Mouse (Mus musculus): ENCODE data around the gene Coq7. TPM values are rescaled to one million over a fixed set of nuclear protein-coding genes. Genes with fewer than 3 reads are reported as not detected.

The Coq7 gene
- 79.1 and 85.4 TPM in 2 replicates for polyA plus RNA-seq (2015; fragmentation: Nextera tagmentation; extraction: Ambion mirVana)

DNA sequence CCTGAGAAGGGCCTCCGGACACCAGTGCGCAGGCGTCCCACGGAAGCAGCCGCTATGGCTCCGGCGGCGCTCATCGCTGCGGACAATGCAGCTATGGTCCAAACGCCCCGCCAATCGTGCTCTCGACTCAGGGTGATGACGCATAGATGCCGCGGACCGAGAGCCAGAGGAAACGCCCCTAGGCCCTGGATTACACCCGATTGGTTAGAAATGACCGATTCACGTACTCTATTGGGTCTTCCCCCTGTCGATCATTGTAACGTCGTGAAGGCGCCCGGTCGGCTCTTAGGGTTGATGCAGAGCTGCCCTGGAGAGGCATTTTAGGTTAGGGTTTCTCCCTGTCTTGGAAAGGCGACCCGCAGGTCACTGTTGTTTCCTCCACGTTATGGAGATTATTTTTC lies at the start of gene Coq7:
TSS of gene Coq7 (minus strand) at position 179 of the 401 bp plus-strand sequence.
- ATAC-seq (replicated peaks), result peak; percentile 100
- peaks cover 12% of the 10 kb centered on the region; the same call in 1 of the 2 replicates for H3K36me3 ChIP-seq
- H3K9ac ChIP-seq (replicated peaks), result peak within 1 kb of the TSS; percentile 71
- 0% methylated on average over 31 of the region's 31 CpGs for WGBS
- peaks cover 10% of the 10 kb centered on the region; the same call in 1 of the 2 replicates for H3K4me1 ChIP-seq
- H3K4me2 ChIP-seq (replicated peaks), result peak within 1 kb of the TSS; percentile 66
- H3K4me3 ChIP-seq, result peak within 1 kb of the TSS; percentile 69
- no peaks in the 10 kb centered on the region for H3K9me3 ChIP-seq
- no peaks in the 10 kb centered on the region for H3K27me3 ChIP-seq
- H3K27ac ChIP-seq (replicated peaks), result peak within 1 kb of the TSS; percentile 96

DNA sequence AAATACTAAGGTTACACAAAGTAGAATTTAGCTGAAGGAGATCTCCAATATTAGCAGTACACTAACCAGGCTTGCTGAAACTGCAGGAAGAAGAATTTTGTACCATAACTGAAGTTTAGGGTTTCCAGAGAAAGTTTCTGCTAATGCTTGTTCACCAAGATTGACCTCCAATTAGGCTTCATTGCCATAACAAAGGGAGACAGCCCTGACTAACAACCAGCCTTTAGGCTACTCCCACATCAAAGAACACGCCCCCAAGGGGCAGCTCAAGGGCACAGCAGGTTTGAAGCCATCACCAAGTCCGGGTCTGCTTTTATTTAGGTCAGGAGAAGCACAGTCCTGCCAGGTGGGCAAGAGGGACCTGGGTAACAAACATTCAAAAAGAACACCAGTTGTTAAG lies 46.8 kb upstream of the Coq7 start:
- WGBS, result 78% methylated on average over 2 of the region's 2 CpGs
- H3K9me3 ChIP-seq, result no peaks in the 10 kb centered on the region; the same call in 1 of the 2 replicates
- ATAC-seq (replicated peaks), result no peak
- H3K4me1 ChIP-seq, result peaks cover 19% of the 10 kb centered on the region
- H3K36me3 ChIP-seq, result peaks cover 10% of the 10 kb centered on the region; the same call in 1 of the 2 replicates
- H3K27me3 ChIP-seq, result no peaks in the 10 kb centered on the region
- no peak overlapping the region for H3K9ac ChIP-seq (replicated peaks)
- H3K4me3 ChIP-seq, result no peak overlapping the region
- H3K27ac ChIP-seq (replicated peaks), result no peak overlapping the region
- no peak overlapping the region for H3K4me2 ChIP-seq (replicated peaks)

DNA sequence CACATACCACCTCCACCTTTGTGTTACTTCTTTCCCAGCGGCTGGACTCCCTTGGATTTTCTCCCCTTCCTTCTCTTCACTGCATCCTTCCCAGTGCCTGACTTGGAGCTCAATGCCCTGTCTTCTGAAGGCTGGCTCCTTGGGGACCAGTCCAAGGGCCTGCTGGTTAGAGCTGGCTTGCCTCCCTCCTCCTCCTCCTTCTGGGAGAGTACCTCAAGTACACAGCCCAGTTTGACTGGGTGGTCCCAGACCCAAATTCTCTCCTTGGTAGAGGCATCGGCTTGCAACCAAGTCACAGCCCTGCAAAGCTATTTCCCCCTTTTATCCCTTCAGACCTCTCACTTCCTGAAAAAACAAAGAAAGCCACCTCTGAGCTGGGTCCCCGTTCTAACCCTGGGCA lies 45.1 kb upstream of the Coq7 start:
- no peak for ATAC-seq (replicated peaks)
- peaks cover 10% of the 10 kb centered on the region; the same call in 1 of the 2 replicates for H3K36me3 ChIP-seq
- 75% methylated on average over 3 of the region's 3 CpGs for WGBS

DNA sequence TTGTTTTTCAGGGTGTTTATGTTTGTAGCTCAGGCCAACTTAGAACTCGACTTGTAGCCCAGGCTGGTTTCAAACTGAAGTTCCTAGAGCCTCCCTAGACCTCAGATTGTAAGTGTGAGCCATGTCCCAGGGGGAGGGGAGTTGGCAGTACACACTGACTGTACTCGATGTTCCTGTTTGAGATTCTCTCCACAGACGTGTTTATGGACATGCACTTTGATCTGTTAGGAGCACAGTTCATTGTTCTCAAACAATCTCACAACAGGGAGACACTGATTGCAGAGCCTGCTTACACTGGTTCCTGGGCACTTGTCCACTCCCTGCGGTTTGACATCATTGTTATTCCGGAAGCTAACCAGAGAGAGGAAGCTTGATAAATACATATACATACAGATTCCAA lies 38.9 kb upstream of the Coq7 start:
- H3K4me1 ChIP-seq, result peaks cover 9% of the 10 kb centered on the region; the same call in 1 of the 2 replicates
- H3K4me2 ChIP-seq (replicated peaks), result no peak overlapping the region
- H3K27ac ChIP-seq (replicated peaks), result no peak overlapping the region
- H3K9ac ChIP-seq (replicated peaks), result no peak overlapping the region
- H3K9me3 ChIP-seq, result no peaks in the 10 kb centered on the region
- no peaks in the 10 kb centered on the region for H3K36me3 ChIP-seq
- no peak overlapping the region for H3K4me3 ChIP-seq
- WGBS, result 61% methylated on average over 5 of the region's 5 CpGs
- no peaks in the 10 kb centered on the region for H3K27me3 ChIP-seq
- no peak for ATAC-seq (replicated peaks)

More for the DNA sequence above, 45.1 kb upstream of the Coq7 start:
- Histone ChIP-seq H3K9me3 (no peaks in the 10 kb centered on the region; the same call in 1 of the 2 replicates), H3K27me3 (no peaks in the 10 kb centered on the region), H3K9ac (replicated peaks) (no peak overlapping the region), H3K4me1 (peaks cover 10% of the 10 kb centered on the region), H3K27ac (replicated peaks) (no peak overlapping the region), H3K4me2 (replicated peaks) (no peak overlapping the region), H3K4me3 (no peak overlapping the region)

DNA sequence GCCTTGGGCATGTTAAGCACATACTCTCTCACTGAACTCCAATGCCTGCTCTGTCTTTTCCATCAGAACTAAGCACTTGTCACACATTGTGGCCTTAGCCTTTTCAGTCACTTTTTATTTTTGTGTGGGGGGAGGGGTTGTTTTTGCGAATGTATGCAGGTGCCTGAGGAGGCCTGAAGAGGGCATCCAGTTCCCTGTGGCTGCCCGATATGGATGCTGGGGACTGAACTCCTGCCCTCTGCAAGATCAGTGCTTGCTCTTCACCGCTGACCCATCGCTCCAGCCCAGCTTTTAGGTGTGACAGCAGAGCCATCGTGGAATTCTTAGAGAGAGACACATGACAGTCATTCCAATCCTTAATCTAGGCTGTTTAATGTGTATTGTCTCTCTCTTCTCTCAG lies 38.2 kb upstream of the Coq7 start:
- H3K9ac ChIP-seq (replicated peaks), result no peak overlapping the region
- H3K9me3 ChIP-seq, result no peaks in the 10 kb centered on the region
- no peak for ATAC-seq (replicated peaks)
- no peaks in the 10 kb centered on the region for H3K27me3 ChIP-seq
- H3K4me2 ChIP-seq (replicated peaks), result no peak overlapping the region
- peaks cover 9% of the 10 kb centered on the region; the same call in 1 of the 2 replicates for H3K4me1 ChIP-seq
- H3K36me3 ChIP-seq, result no peaks in the 10 kb centered on the region
- no peak overlapping the region for H3K4me3 ChIP-seq
- 49% methylated on average over 5 of the region's 5 CpGs for WGBS
- H3K27ac ChIP-seq (replicated peaks), result no peak overlapping the region

DNA sequence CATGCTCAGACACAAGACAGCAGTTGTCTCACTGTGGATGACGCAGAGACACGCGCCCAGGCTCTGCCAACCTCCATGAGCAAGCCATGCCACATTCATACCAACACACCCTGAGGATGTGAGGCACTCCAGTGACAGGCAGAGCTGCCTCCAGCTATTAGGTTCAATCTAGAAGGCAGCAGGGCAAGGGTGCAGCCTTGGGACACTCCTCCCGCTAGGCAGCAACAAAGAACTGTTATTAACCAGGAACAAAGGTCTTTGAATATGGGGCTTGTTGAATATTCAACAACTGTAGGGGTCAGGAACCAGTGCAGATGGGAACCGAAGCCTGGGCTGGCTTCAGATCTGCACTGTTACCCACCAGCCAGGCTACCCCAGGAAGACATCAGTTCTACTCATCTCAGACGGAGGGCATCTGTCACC lies 36.0 kb upstream of the Coq7 start:
- Histone ChIP-seq H3K4me3 (no peak overlapping the region), H3K27me3 (no peaks in the 10 kb centered on the region), H3K9ac (replicated peaks) (no peak overlapping the region), H3K36me3 (peaks cover 1% of the 10 kb centered on the region; the same call in 1 of the 2 replicates), H3K4me2 (replicated peaks) (no peak overlapping the region), H3K9me3 (no peaks in the 10 kb centered on the region), H3K27ac (replicated peaks) (peak overlapping the region; percentile 45), H3K4me1 (peaks cover 9% of the 10 kb centered on the region; the same call in 1 of the 2 replicates)
- 47% methylated on average over 6 of the region's 6 CpGs for WGBS
- peak; percentile 77 for ATAC-seq (replicated peaks)

DNA sequence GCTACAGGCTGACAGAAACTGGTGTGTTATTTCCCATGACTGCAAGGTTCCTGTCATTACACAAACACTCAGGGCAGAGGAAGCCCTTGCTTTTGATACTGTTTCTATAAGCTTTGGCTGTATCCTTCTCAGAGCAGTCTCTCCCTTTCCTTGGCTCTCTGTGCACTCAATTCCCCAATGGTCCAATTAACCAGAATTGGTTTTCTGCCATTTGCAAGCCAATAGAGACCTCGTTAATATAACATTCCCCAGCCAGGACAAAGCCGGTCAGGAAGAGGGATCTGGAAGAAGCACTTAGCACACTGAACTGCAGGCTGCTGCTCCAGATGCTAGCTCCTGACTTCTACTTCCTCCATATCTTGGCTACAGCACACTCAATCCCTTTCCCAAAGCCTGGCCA lies 21.1 kb upstream of the Coq7 start:
- Histone ChIP-seq H3K27ac (replicated peaks) (no peak overlapping the region), H3K4me1 (no peaks in the 10 kb centered on the region), H3K4me2 (replicated peaks) (no peak overlapping the region), H3K9me3 (no peaks in the 10 kb centered on the region), H3K36me3 (peaks cover 63% of the 10 kb centered on the region), H3K4me3 (no peak overlapping the region), H3K27me3 (no peaks in the 10 kb centered on the region), H3K9ac (replicated peaks) (no peak overlapping the region)
- 42% methylated on average over 2 of the region's 2 CpGs for WGBS
- ATAC-seq (replicated peaks), result no peak

DNA sequence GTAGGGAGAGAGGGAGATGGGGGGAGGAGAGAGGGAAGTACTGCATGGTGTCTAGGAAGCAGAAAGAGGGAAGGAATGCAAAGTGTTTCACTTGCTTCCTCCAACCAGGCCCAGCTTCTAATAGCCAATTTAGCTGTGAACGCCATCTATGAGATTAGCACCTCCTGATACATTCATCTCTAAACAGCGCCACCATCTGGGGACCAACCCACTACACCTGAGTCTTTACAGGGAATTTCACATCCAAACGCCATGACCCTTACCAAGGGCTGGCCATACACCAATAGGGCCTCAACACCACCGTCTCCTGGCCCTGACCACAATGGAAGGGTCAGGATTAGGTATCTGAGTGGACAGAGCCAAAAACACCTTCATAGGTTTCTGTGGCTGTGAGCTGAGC lies 20.7 kb upstream of the Coq7 start:
- Histone ChIP-seq H3K4me1 (no peaks in the 10 kb centered on the region), H3K4me3 (no peak overlapping the region), H3K27me3 (no peaks in the 10 kb centered on the region), H3K36me3 (peaks cover 64% of the 10 kb centered on the region), H3K9ac (replicated peaks) (no peak overlapping the region), H3K9me3 (no peaks in the 10 kb centered on the region), H3K27ac (replicated peaks) (no peak overlapping the region), H3K4me2 (replicated peaks) (no peak overlapping the region)
- no peak for ATAC-seq (replicated peaks)
- 62% methylated on average over 4 of the region's 4 CpGs for WGBS

DNA sequence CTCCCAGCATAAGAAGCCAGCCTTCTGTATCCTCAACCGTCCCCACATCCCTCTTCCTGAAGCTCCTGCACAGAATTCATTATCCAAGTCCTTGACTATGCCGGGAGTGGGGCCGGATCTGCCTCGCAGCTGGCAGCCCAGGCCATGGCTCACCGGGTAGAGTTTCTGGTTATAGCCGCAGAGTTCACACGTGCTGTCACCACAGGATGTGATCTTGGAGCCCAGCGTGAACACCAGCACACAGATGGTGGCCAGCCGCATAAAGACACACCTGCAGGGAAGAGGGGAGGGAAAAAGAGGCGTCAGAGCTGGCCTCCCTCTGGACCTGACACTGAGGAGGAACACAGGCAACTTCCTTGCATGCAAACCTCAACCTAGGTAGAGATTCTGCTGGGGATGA lies 14.3 kb upstream of the Coq7 start:
- no peak overlapping the region for H3K27ac ChIP-seq (replicated peaks)
- no peak for ATAC-seq (replicated peaks)
- no peak overlapping the region for H3K4me3 ChIP-seq
- no peaks in the 10 kb centered on the region for H3K27me3 ChIP-seq
- H3K9me3 ChIP-seq, result no peaks in the 10 kb centered on the region
- no peak overlapping the region for H3K9ac ChIP-seq (replicated peaks)
- 85% methylated on average over 10 of the region's 10 CpGs for WGBS
- H3K36me3 ChIP-seq, result peaks cover 60% of the 10 kb centered on the region
- no peaks in the 10 kb centered on the region for H3K4me1 ChIP-seq
- H3K4me2 ChIP-seq (replicated peaks), result no peak overlapping the region

DNA sequence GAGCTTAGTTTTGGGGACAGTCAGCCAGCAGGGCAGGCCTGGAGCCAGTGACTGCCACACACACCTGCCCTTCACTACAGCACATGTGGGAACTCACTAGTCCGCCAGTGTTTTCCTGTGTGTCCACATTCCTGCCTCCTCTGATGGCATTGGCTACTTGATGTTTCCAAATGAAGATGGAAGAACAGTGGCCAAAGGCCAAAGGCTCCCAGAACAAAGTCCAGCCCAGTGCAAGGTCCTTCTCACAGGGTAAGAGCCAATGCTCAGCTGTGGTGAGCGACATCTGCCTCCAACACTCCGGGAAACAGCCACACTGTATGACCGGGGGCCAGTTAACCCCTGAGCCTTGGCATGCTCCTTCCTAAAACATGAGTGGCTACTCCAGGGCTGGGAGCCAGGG lies 11.0 kb upstream of the Coq7 start:
- 94% methylated on average over 4 of the region's 4 CpGs for WGBS
- H3K36me3 ChIP-seq, result peaks cover 38% of the 10 kb centered on the region

DNA sequence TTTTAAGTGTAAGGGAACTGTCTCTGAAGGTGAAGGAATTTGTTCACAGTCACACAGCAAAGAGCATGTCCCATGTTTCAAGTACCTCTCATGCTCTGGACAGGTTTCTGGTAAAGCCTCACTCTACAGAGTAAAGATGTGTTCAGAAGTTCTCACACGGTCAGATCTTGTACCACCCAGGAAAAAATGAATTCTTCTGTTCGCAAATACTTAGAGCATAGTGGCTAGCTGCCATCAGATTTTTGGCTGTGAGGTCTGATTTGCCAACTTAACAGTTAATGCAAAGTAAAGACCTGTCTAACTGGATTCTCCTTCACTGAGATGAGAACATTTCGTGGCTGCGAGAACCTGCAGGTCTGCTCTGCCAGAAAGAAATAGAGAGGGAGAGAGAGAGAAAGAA lies 1.9 kb upstream of the Coq7 start:
- Histone ChIP-seq H3K9ac (replicated peaks) (no peak overlapping the region), H3K4me2 (replicated peaks) (no peak overlapping the region), H3K27ac (replicated peaks) (no peak overlapping the region), H3K9me3 (no peaks in the 10 kb centered on the region), H3K27me3 (no peaks in the 10 kb centered on the region), H3K4me3 (no peak overlapping the region), H3K4me1 (peaks cover 10% of the 10 kb centered on the region; the same call in 1 of the 2 replicates), H3K36me3 (peaks cover 21% of the 10 kb centered on the region)
- ATAC-seq (replicated peaks), result no peak
- 88% methylated on average over 4 of the region's 4 CpGs for WGBS

More for the DNA sequence above, 11.0 kb upstream of the Coq7 start:
- Histone ChIP-seq H3K4me3 (no peak overlapping the region), H3K4me1 (no peaks in the 10 kb centered on the region), H3K9me3 (no peaks in the 10 kb centered on the region), H3K4me2 (replicated peaks) (no peak overlapping the region), H3K9ac (replicated peaks) (no peak overlapping the region), H3K27me3 (no peaks in the 10 kb centered on the region), H3K27ac (replicated peaks) (no peak overlapping the region)
- no peak for ATAC-seq (replicated peaks)

DNA sequence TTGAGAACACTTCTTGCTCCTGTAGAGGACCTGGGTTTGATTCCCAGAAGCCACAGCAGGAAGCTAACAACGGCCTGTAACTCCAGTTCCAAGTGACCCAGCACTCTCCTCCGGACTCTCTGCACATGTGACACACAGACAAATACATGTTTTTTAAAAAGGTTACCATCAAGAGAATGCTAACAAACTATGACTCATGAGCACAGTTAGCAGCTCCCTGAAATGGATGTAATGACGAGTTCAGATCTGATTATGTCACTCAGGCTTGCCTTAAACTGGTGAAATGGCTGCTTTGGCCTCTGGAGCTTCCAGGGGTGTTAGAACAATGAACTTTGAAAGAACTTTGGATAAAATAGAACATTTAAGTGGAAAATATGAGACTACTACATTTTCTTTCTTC lies 1.2 kb upstream of the Coq7 start:
- Histone ChIP-seq H3K27ac (replicated peaks) (no peak overlapping the region), H3K27me3 (no peaks in the 10 kb centered on the region), H3K9me3 (no peaks in the 10 kb centered on the region), H3K4me2 (replicated peaks) (no peak overlapping the region), H3K36me3 (peaks cover 20% of the 10 kb centered on the region; the same call in 1 of the 2 replicates), H3K9ac (replicated peaks) (no peak overlapping the region), H3K4me3 (no peak overlapping the region), H3K4me1 (peaks cover 10% of the 10 kb centered on the region; the same call in 1 of the 2 replicates)
- 80% methylated on average over 3 of the region's 3 CpGs for WGBS
- no peak for ATAC-seq (replicated peaks)

All from forebrain, embryonic 15.5 days (tissue).